Mouse (Mus musculus) large intestine, adult 2 months (tissue): ENCODE measurements around the gene Nrip3. TPM values are rescaled to one million over a fixed set of nuclear protein-coding genes. Genes with fewer than 3 reads are reported as not detected.

Experiments used
- DNase-seq: peaks from one replicate; pipeline ENCODE4 v3.0.0-alpha.2; 2012; ENCODE audit warnings: low read depth, low spot score
- WGBS: fragments of 180-500 bp; shearing (Covaris S2); methylation state at CpG from one replicate; pipeline ENCODE4 v1.1.7; 2018; 5-methylcytosine and 5-hydroxymethylcytosine counted together
- polyA plus RNA-seq: library from polyadenylated mRNA; depleted of rRNA; stranded (reverse); fragments of >200 nt; gene quantifications from 2 replicates; pipeline ENCODE4 v1.2.3, GENCODE M21; 2012; rRNA removed

The Nrip3 gene
- polyA plus RNA-seq, 1 experiment = 0.22 TPM

- 92% methylated on average over 7 of the region's 7 CpGs for WGBS
- no peak for DNase-seq
Measured at GRCm38 (mm10) chr7:109712198-109712597, 69.6 kb downstream of the Nrip3 start.

- 38% methylated on average over 1 of the region's 1 CpGs for WGBS
- DNase-seq = no peak
Measured at GRCm38 (mm10) chr7:109710069-109710468, 71.8 kb downstream of the Nrip3 start.

- WGBS = 60% methylated on average over 3 of the region's 3 CpGs
Measured at GRCm38 (mm10) chr7:109708961-109709382, 72.9 kb downstream of the Nrip3 start.

More at GRCm38 (mm10) chr7:109708961-109709382, 72.9 kb downstream of the Nrip3 start:
- DNase-seq = no peak

Other genes with a start within 250 kb of the Nrip3 start
- gene St5, start 78.4 kb downstream of the Nrip3 start, polyA plus RNA-seq = 32.0 and 55.1 TPM in 2 replicates
- 8.8 and 12.3 TPM in 2 replicates for gene Akip1, start 78.3 kb downstream of the Nrip3 start, polyA plus RNA-seq
- 0.26 and 0.31 TPM in 2 replicates for gene BC051019, start 58.2 kb downstream of the Nrip3 start, polyA plus RNA-seq
- gene Ascl3, start 50.3 kb downstream of the Nrip3 start, polyA plus RNA-seq = 0.30 and 0.62 TPM in 2 replicates
- gene Tmem9b, start 29.1 kb downstream of the Nrip3 start, polyA plus RNA-seq = 63.6 and 70.0 TPM in 2 replicates
- 0.66 and 1.4 TPM in 2 replicates for gene Scube2, start 83.7 kb upstream of the Nrip3 start, polyA plus RNA-seq
- gene Dennd5a, start 178.4 kb upstream of the Nrip3 start, polyA plus RNA-seq = 19.6 and 20.6 TPM in 2 replicates
- 36.2 and 57.3 TPM in 2 replicates for gene Tmem41b, start 204.9 kb upstream of the Nrip3 start, polyA plus RNA-seq
- gene Ipo7, start 236.2 kb upstream of the Nrip3 start, polyA plus RNA-seq = 9.8 and 18.5 TPM in 2 replicates